Mouse (Mus musculus) olfactory bulb, adult 2 months (tissue): ENCODE measurements around the gene Rrp12.

Experiments used
- CTCF ChIP-seq: fragments of 200-500 bp; IDR thresholded peaks from 2 replicates; pipeline ENCODE4 v1.5.1; 2012; ENCODE audit warnings: low read depth, mild to moderate bottlenecking, low read length, moderate library complexity; ENCODE audit not compliant: insufficient read depth
- POLR2A ChIP-seq: fragments of 200-500 bp; IDR thresholded peaks from 2 replicates; pipeline ENCODE4 v1.6.1; 2012; ENCODE audit warnings: mild to moderate bottlenecking, low read depth, low read length, moderate library complexity; ENCODE audit not compliant: insufficient read depth

DNA sequence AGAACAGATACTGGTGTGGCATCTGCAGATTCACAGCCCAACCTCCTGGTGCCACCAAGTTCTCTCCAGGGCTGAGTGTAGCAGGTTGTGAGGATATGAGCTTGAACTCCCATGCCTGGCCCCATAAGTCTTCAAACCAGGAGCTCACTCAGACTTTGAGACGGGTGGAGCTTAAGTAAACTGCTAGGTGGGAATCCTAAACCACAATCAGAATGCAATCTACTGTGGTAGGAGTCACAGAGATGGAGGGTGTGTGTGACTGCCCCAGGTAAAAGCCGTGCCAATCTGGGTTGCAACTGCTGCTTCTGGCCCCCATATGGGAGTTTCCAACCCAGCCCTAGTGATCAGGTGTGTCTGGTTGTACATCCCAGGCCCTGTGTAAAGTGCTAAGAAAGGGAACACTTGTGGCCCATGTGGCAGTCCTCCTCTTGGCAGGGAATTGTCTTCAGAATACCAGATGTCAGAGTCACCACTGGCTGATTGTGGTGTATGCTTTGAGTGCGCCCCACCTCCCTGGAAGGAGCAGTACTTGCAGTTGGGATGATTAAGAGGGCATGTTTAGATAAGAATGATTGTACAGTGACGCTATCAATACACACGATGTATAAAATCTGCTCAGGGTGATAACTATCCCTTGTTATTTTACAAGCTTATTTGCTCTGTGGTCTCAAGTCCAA, 38.7 kb downstream of the Rrp12 start:
- TF ChIP-seq CTCF (no peak), POLR2A (no peak)
